Mouse (Mus musculus) myocyte (in vitro differentiated cells): ENCODE measurements around the gene Gnb3.

Experiments used
- CEBPB ChIP-seq: IDR thresholded peaks from 2 replicates; pipeline ENCODE4 v1.6.1; 2011; ENCODE audit warnings: mild to moderate bottlenecking, moderate library complexity; ENCODE audit not compliant: poor library complexity, insufficient read depth, severe bottlenecking
- E2F4 ChIP-seq: IDR thresholded peaks from one replicate; pipeline ENCODE4 v1.6.1; 2011; ENCODE audit warnings: mild to moderate bottlenecking, control low read depth, moderate library complexity; ENCODE audit not compliant: insufficient read depth
- MAX ChIP-seq: IDR thresholded peaks from one replicate; pipeline ENCODE4 v1.6.1; 2011; ENCODE audit warnings: low read depth, mild to moderate bottlenecking, control low read depth
- MYOD1 ChIP-seq, 3 experiments: IDR thresholded peaks; one replicate each; pipeline ENCODE4 v1.6.1; 2011; ENCODE audit warnings: control low read depth in 2 of 3, low read depth in 2 of 3, mild to moderate bottlenecking in 2 of 3, moderate library complexity in 1 of 3; ENCODE audit not compliant: insufficient read length in 2 of 3, control insufficient read depth in 1 of 3
- MYOG ChIP-seq, 3 experiments: IDR thresholded peaks; one replicate each; pipeline ENCODE4 v1.6.1; 2011; ENCODE audit warnings: control low read depth in 2 of 3, low read depth in 2 of 3, mild to moderate bottlenecking in 2 of 3; ENCODE audit not compliant: insufficient read length in 2 of 3, control insufficient read depth in 1 of 3, insufficient read depth in 1 of 3
- POLR2A ChIP-seq: IDR thresholded peaks from one replicate; pipeline ENCODE4 v1.6.1; 2011; ENCODE audit warnings: low read depth, mild to moderate bottlenecking, control low read depth, moderate library complexity; ENCODE audit not compliant: insufficient read length
- POLR2AphosphoS2 ChIP-seq: IDR thresholded peaks from one replicate; pipeline ENCODE4 v1.6.1; 2011; ENCODE audit warnings: low read depth, control low read depth; ENCODE audit not compliant: insufficient read length
- SRF ChIP-seq: IDR thresholded peaks from one replicate; pipeline ENCODE4 v1.6.1; 2011; ENCODE audit warnings: low read depth; ENCODE audit not compliant: control insufficient read depth, insufficient read length
- TCF12 ChIP-seq: IDR thresholded peaks from one replicate; pipeline ENCODE4 v1.6.1; 2011; ENCODE audit warnings: mild to moderate bottlenecking, control low read depth; ENCODE audit not compliant: poor library complexity, insufficient read depth, severe bottlenecking
- TCF3 ChIP-seq: IDR thresholded peaks from one replicate; pipeline ENCODE4 v1.6.1; 2011; ENCODE audit warnings: low read depth, control low read depth; ENCODE audit not compliant: insufficient read length
- USF1 ChIP-seq: IDR thresholded peaks from one replicate; pipeline ENCODE4 v1.6.1; 2011; ENCODE audit warnings: low read depth, mild to moderate bottlenecking, control low read depth, moderate library complexity

GRCm38 (mm10) chr6:124874348-124874747, 34.3 kb upstream of the Gnb3 start:
- TF ChIP-seq USF1 (no peak), POLR2A (no peak), SRF (no peak), MAX (no peak), E2F4 (no peak), MYOG (IDR thresholded peaks at IDR 0.05; ENCODE audit: control insufficient read depth in 1 of 3, insufficient read depth in 1 of 3, insufficient read length in 2 of 3, low read depth in 2 of 3) (no peak), CEBPB (no peak), POLR2AphosphoS2 (no peak), TCF12 (no peak), MYOD1 (IDR thresholded peaks at IDR 0.05; ENCODE audit: control insufficient read depth in 1 of 3, insufficient read length in 2 of 3, low read depth in 2 of 3) (no peak), TCF3 (no peak)
